Mouse (Mus musculus) liver, embryonic 16.5 days (tissue): ENCODE results near the gene AA986860. TPM values are rescaled to one million over a fixed set of nuclear protein-coding genes. Genes with fewer than 3 reads are reported as not detected.

Experiments
- ATAC-seq: fragments of 200-750 bp; cut with Nextera tagmentation; 2 replicates; pipeline ENCODE4 v1.8.0; 2017; ENCODE audit warnings: low read depth, mild to moderate bottlenecking, moderate number of reproducible peaks, moderate library complexity
- H3K27ac ChIP-seq: fragments of 300-500 bp; sonication (generic); 2 replicates; pipeline ENCODE4 v1.5.1; 2014; ENCODE audit warnings: mild to moderate bottlenecking, low read length
- H3K27me3 ChIP-seq: fragments of 300-500 bp; sonication (generic); 2 replicates; pipeline ENCODE4 v1.6.1; 2014; ENCODE audit warnings: low read depth, low read length, mixed read lengths; ENCODE audit not compliant: control insufficient read depth, insufficient read depth
- H3K36me3 ChIP-seq: fragments of 300-500 bp; sonication (generic); 2 replicates; pipeline ENCODE4 v1.6.1; 2014; ENCODE audit warnings: mild to moderate bottlenecking; ENCODE audit not compliant: control insufficient read depth, insufficient read depth
- H3K4me1 ChIP-seq: fragments of 300-500 bp; sonication (generic); 2 replicates; pipeline ENCODE4 v1.6.1; 2014; ENCODE audit warnings: low read depth, low read length, mixed read lengths; ENCODE audit not compliant: control insufficient read depth
- H3K4me2 ChIP-seq: fragments of 300-500 bp; sonication (generic); 2 replicates; pipeline ENCODE4 v1.6.1; 2014; ENCODE audit warnings: low read depth, low read length, mixed read lengths
- H3K4me3 ChIP-seq: fragments of 300-500 bp; sonication (generic); 2 replicates; pipeline ENCODE4 v1.5.1; 2014; ENCODE audit warnings: low read depth, mild to moderate bottlenecking, low read length
- H3K9ac ChIP-seq: fragments of 300-500 bp; sonication (generic); 2 replicates; pipeline ENCODE4 v1.6.1; 2014; ENCODE audit warnings: low read depth, low read length
- H3K9me3 ChIP-seq: fragments of 300-500 bp; sonication (generic); replicated peaks from 2 replicates; pipeline ENCODE4 v1.6.1; 2016; ENCODE audit warnings: low read length; ENCODE audit not compliant: control insufficient read depth
- WGBS: fragments of 180-500 bp; shearing (Covaris S2); extraction: QIAGEN DNeasy Blood & Tissue Kit; methylation state at CpG from one replicate; pipeline ENCODE4 v1.1.7; 2014; ENCODE audit not compliant: insufficient replicate concordance; 5-methylcytosine and 5-hydroxymethylcytosine counted together
- polyA plus RNA-seq: library from polyadenylated mRNA; unstranded; fragments of >200 nt; fragmentation: Nextera tagmentation; extraction: Ambion mirVana; gene quantifications from 2 replicates; pipeline ENCODE4 v1.2.1, GENCODE M21; 2015

AA986860 gene
- polyA plus RNA-seq: 6.2 and 7.3 TPM in 2 replicates

- 14% methylated on average over 10 of the region's 10 CpGs for WGBS
- Histone ChIP-seq H3K9me3 (no peaks in the 10 kb centered on the region), H3K9ac (peak within 1 kb of the TSS; percentile 63), H3K4me1 (peaks cover 42% of the 10 kb centered on the region), H3K36me3 (no peaks in the 10 kb centered on the region), H3K4me3 (peak within 1 kb of the TSS; percentile 65), H3K27me3 (no peaks in the 10 kb centered on the region), H3K4me2 (peak within 1 kb of the TSS; percentile 68), H3K27ac (peak within 1 kb of the TSS; percentile 64)
- peak; percentile 97 for ATAC-seq
Observed at GRCm38 (mm10) chr1:130731741-130732337, at the start of gene AA986860. AA986860 (plus strand) TSS chr1:130731976.

- Histone ChIP-seq H3K36me3 (no peaks in the 10 kb centered on the region), H3K4me1 (no peaks in the 10 kb centered on the region), H3K9me3 (no peaks in the 10 kb centered on the region), H3K27me3 (no peaks in the 10 kb centered on the region), H3K4me2 (no peak overlapping the region), H3K27ac (no peak overlapping the region), H3K4me3 (no peak overlapping the region), H3K9ac (no peak overlapping the region)
- ATAC-seq: no peak
- WGBS: 7% methylated on average over 1 of the region's 1 CpGs
Observed at GRCm38 (mm10) chr1:130683905-130684304, 47.9 kb upstream of the AA986860 start.

- no peak for ATAC-seq
- no peak overlapping the region for H3K4me3 ChIP-seq
- no peak overlapping the region for H3K27ac ChIP-seq
- H3K27me3 ChIP-seq: no peaks in the 10 kb centered on the region
- no peak overlapping the region for H3K9ac ChIP-seq
- no peaks in the 10 kb centered on the region for H3K9me3 ChIP-seq
- no peaks in the 10 kb centered on the region; the same call in 1 of the 2 replicates for H3K4me1 ChIP-seq
- WGBS: 82% methylated on average over 5 of the region's 5 CpGs
- no peak overlapping the region for H3K4me2 ChIP-seq
- peaks cover 46% of the 10 kb centered on the region for H3K36me3 ChIP-seq
Observed at GRCm38 (mm10) chr1:130698601-130699000, 33.2 kb upstream of the AA986860 start.

- Histone ChIP-seq H3K4me3 (no peak overlapping the region), H3K27me3 (no peaks in the 10 kb centered on the region), H3K4me2 (no peak overlapping the region), H3K4me1 (no peaks in the 10 kb centered on the region; the same call in 1 of the 2 replicates), H3K36me3 (peaks cover 51% of the 10 kb centered on the region), H3K9ac (no peak overlapping the region), H3K9me3 (no peaks in the 10 kb centered on the region), H3K27ac (no peak overlapping the region)
- 85% methylated on average over 10 of the region's 10 CpGs for WGBS
- ATAC-seq: no peak
Observed at GRCm38 (mm10) chr1:130699937-130700633, 31.7 kb upstream of the AA986860 start.

GRCm38 (mm10) chr1:130701976-130702375, 29.8 kb upstream of the AA986860 start:
- H3K36me3 ChIP-seq: peaks cover 58% of the 10 kb centered on the region
- WGBS: 91% methylated on average over 11 of the region's 11 CpGs
- H3K4me3 ChIP-seq: no peak overlapping the region

GRCm38 (mm10) chr1:130703613-130704012, 28.2 kb upstream of the AA986860 start:
- Histone ChIP-seq H3K9me3 (no peaks in the 10 kb centered on the region), H3K36me3 (peaks cover 45% of the 10 kb centered on the region), H3K4me3 (no peak overlapping the region), H3K4me1 (no peaks in the 10 kb centered on the region), H3K27me3 (no peaks in the 10 kb centered on the region), H3K9ac (no peak overlapping the region), H3K27ac (no peak overlapping the region), H3K4me2 (no peak overlapping the region)
- 78% methylated on average over 2 of the region's 2 CpGs for WGBS
- no peak for ATAC-seq

More at GRCm38 (mm10) chr1:130701976-130702375, 29.8 kb upstream of the AA986860 start:
- no peak overlapping the region for H3K4me2 ChIP-seq
- H3K9me3 ChIP-seq: no peaks in the 10 kb centered on the region
- ATAC-seq: no peak
- no peaks in the 10 kb centered on the region for H3K27me3 ChIP-seq
- no peak overlapping the region for H3K9ac ChIP-seq
- H3K27ac ChIP-seq: no peak overlapping the region
- H3K4me1 ChIP-seq: no peaks in the 10 kb centered on the region

GRCm38 (mm10) chr1:130710283-130711080, 21.3 kb upstream of the AA986860 start:
- Histone ChIP-seq H3K9ac (no peak overlapping the region), H3K4me2 (no peak overlapping the region), H3K36me3 (peaks cover 15% of the 10 kb centered on the region; the same call in 1 of the 2 replicates), H3K4me3 (no peak overlapping the region), H3K4me1 (peaks cover 4% of the 10 kb centered on the region), H3K9me3 (no peaks in the 10 kb centered on the region), H3K27me3 (no peaks in the 10 kb centered on the region), H3K27ac (no peak overlapping the region)
- WGBS: 82% methylated on average over 22 of the region's 22 CpGs
- no peak for ATAC-seq

- Histone ChIP-seq H3K27ac (no peak overlapping the region), H3K4me3 (no peak overlapping the region), H3K4me1 (peaks cover 10% of the 10 kb centered on the region), H3K9me3 (no peaks in the 10 kb centered on the region), H3K27me3 (no peaks in the 10 kb centered on the region), H3K9ac (no peak overlapping the region), H3K4me2 (no peak overlapping the region), H3K36me3 (peaks cover 6% of the 10 kb centered on the region)
- WGBS: 88% methylated on average over 4 of the region's 4 CpGs
- no peak for ATAC-seq
Observed at GRCm38 (mm10) chr1:130714046-130714445, 17.7 kb upstream of the AA986860 start.
